Mouse (Mus musculus): Measurements from ENCODE around the gene Pou4f1. TPM values are rescaled to one million over a fixed set of nuclear protein-coding genes. Genes with fewer than 3 reads are reported as not detected.

Pou4f1 gene
- polyA plus RNA-seq, 1 experiment from 2014 or later: 83.5 TPM

DNA sequence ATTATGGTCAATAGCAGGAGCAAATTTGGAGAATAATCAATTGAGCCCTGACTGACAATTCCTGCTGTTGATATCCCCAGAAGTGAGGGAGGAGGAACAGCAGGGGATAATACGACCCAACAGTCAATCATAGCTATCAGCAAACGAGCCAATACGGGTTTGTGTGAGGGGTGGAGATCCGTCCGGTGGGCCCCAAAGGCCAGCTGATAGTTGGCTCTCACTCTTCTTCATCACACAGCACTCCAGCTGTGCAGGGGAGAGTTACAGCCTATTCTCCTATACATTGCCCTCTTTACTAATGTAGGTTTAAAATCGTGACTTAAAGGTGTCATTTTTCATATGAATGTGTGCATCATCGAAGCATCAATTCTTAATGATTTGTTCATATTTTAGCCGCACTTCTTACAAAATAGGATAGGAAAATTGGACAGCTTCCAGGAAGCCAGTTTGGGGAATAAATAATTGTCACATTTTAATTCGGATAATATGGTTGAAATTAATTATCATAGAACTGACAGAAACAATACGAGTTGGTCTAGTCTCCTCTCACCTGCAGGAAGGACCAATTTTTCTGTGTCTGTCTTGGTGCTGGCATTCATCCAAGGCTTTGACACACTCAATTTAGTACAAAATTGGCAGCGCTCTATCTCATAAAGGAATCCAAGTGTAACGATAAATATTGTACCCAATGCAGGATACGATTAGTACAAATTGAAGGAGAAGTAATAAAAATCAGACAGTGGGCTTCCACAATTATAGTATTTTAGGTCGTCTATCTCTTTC, 43.9 kb downstream of the Pou4f1 start:
- Histone ChIP-seq H3K4me3 (no peak overlapping the region), H3K27me3 (no peaks in the 10 kb centered on the region), H3K4me1 (replicated peaks) (peaks cover 9% of the 10 kb centered on the region), H3K27ac (no peak overlapping the region), H3K36me3 (no peaks in the 10 kb centered on the region), H3K4me2 (no peak overlapping the region), H3K9me3 (no peaks in the 10 kb centered on the region), H3K9ac (no peak overlapping the region)
- ATAC-seq (ENCODE audit: low FRiP score): no peak
- WGBS: 39% methylated on average over 14 of the region's 14 CpGs

Other genes with a start within 250 kb of the Pou4f1 start
- 35.2 and 36.0 TPM in 2 replicates for gene Rnf219, start 54.6 kb upstream of the Pou4f1 start, polyA plus RNA-seq (2015; fragmentation: Nextera tagmentation; extraction: Ambion mirVana)